Mouse (Mus musculus) heart, postnatal 0 days (tissue): ENCODE data around the gene Slc35a2.
"Not testable (repeated sequence)": the region's sequence is repeated elsewhere in the genome, so short reads cannot be mapped to it uniquely, and the experiment has no call there.

ENCODE experiments used
- CTCF ChIP-seq: IDR thresholded peaks from 2 replicates; pipeline ENCODE4 v1.5.1; 2016; ENCODE audit warnings: antibody characterized with exemption, control low read depth, low read depth
- EP300 ChIP-seq: IDR thresholded peaks from 2 replicates; pipeline ENCODE4 v1.6.1; 2016; ENCODE audit warnings: antibody characterized with exemption, low read depth

DNA sequence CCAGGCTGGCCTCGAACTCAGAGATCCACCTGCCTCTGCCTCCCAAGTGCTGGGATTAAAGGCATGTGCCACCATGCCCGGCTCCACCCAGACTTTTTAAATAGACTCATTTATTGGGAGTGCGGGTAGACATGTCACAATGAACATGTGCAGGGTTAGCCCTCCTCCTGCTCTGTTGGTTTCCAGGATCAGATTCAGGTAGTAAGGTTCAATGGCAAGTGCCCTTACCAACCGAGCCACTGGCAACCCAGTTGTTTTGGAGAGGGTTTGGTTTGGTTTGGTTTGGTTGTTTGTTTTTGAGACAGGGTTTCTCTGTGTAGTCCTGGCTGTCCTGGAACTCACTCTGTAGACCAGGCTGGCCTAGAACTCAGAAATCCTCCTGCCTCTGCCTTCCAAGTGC lies 25.4 kb downstream of the Slc35a2 start, which contains the start of gene Gm10490:
- TF ChIP-seq EP300, CTCF: not testable (repeated sequence)
